Mouse (Mus musculus): ENCODE measurements around the gene Akt1.

- TF ChIP-seq POLR2A (IDR thresholded peaks at IDR 0.05; ENCODE audit: low read depth, low read length), result no peak
- peak; percentile 88; the same call in 1 of the 2 replicates for TF ChIP-seq CTCF (IDR thresholded peaks at IDR 0.05; ENCODE audit: extremely low read depth, insufficient read depth, insufficient read length, insufficient replicate concordance)
Measured at GRCm38 (mm10) chr12:112623742-112624141, 50.9 kb downstream of the Akt1 start.
